Mouse (Mus musculus): Measurements from ENCODE around the gene Gm45521.

Gm45521 gene

GRCm38 (mm10) chr14:7957049-7957448 is at the start of gene Gm45521:
Gene Gm45521 (plus strand): TSS chr14:7957288.
- DNase-seq (ENCODE audit: low spot score): no peak

- DNase-seq (ENCODE audit: low spot score): no peak
Measured at GRCm38 (mm10) chr14:7909472-7909871, 47.6 kb upstream of the Gm45521 start.

GRCm38 (mm10) chr14:7913842-7914241 is 43.2 kb upstream of the Gm45521 start:
- DNase-seq (ENCODE audit: low spot score): no peak

- no peak for DNase-seq (ENCODE audit: low spot score)
Measured at GRCm38 (mm10) chr14:7914461-7914860, 42.6 kb upstream of the Gm45521 start.

GRCm38 (mm10) chr14:7918150-7918991 is 38.7 kb upstream of the Gm45521 start:
- DNase-seq (ENCODE audit: low spot score): no peak

DNA sequence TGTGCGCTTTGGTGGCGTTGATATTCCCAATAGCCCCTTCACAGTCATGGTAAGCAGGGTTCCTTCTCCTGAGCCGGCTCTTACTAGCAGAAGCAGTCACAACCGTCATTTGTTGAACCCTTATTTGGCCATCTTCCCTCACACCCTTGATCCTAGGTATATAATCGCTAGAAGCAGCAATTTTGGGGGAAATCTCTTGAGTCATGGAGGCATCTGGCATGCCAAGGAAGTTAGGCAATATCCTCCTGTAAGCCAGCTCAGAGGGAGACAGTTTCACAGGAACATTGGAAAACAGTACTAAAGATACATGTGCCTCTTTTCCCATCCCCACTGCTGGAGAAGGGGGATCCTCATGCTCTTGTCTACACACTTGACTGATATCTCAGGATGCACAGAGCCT is 37.8 kb upstream of the Gm45521 start:
- no peak for DNase-seq (ENCODE audit: low spot score)

- DNase-seq (ENCODE audit: low spot score): no peak
Measured at GRCm38 (mm10) chr14:7919921-7920320, 37.2 kb upstream of the Gm45521 start.

GRCm38 (mm10) chr14:7921459-7921858 is 35.6 kb upstream of the Gm45521 start:
- no peak for DNase-seq (ENCODE audit: low spot score)

- DNase-seq (ENCODE audit: low spot score): no peak
Measured at GRCm38 (mm10) chr14:7923635-7924034, 33.5 kb upstream of the Gm45521 start.

DNA sequence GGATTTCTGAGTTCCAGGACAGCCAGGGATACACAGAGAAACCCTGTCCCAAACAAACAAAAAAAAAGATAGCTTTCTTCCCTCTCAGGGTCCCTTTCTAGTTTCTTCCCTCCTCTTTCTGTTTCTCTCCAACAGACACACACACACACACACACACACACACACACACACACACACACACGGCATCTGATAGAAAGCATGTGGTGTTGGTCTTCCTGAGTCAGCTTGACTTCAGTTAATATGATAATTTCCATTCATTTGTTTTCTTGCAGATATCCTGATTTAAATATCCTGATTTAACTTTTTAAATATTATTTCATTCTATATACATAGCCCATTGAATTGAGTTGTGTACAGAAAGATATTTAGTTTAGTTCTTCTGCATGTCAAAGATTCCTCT is 28.7 kb upstream of the Gm45521 start:
- DNase-seq (ENCODE audit: low spot score): no peak

DNA sequence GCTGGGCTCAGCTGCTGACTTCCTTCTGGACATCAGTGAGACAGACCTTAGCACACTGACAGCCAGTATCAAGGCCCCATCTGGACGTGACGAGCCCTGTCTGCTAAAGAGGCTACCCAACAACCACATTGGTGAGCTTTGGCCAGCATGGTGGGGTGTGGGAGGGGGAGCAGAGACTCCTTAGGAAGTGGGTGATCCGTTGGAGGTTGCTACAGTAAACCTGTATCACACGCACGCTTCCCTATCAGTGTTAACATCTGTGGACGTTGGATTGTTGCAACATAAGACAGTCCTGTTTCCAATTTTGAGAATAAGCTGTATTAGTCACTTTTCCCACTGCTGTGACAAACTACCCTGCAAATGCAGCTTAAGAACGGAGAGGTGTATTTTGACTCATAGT is 28.1 kb upstream of the Gm45521 start:
- no peak for DNase-seq (ENCODE audit: low spot score)

- no peak for DNase-seq (ENCODE audit: low spot score)
Measured at GRCm38 (mm10) chr14:7932151-7932550, 24.9 kb upstream of the Gm45521 start.

- no peak for DNase-seq (ENCODE audit: low spot score)
Measured at GRCm38 (mm10) chr14:7934166-7934565, 22.9 kb upstream of the Gm45521 start.

DNA sequence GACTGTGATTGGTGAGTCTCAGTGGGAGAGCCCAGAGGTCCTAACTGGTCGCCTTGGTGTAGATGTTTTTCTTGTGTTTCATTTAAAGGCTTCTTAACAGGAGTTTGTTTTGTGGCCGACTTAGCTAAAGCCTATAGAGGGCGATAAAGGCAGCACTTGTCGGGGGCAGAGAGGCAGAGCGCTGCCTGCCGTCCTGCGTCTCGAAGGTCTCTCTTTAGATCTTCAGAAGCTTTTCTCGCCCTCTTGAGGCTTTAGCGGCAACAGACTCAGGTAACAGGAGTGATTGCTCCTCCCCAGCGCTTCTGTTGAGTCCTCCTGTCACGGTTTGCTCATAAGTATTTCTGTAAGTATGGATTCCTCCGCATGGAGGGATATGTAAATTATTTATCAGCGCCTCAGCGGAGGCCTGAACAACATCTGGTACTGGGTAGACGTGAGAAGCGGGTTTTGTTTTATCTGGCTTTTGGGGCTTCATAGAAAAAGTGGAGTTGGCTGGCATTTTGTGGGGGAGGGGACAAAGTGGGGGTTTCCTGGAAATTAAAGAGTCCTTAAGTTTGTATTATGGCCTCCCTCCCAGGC is 19.9 kb upstream of the Gm45521 start:
- no peak for DNase-seq (ENCODE audit: low spot score)

- DNase-seq (ENCODE audit: low spot score): no peak
Measured at GRCm38 (mm10) chr14:7938809-7939784, 18.0 kb upstream of the Gm45521 start.

DNA sequence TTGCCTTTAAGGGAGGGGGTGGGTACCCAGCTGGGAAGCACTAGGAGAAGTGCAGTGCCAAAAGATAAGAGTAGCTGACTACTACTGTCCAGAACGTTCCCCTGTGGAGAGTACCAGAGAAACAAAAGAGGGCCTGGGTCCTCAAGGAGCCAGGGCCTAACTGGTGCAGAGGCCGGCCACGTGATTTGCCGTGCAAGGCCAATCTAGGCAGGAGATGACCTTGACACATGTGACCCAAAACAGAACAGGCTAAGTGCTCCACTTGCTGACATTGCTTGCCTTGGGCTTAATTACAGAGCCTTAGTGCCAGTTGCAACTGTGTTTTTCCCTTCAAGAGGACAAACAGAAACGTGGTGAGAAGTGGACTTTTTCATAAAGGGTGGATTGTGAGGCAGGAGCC is 15.7 kb upstream of the Gm45521 start:
- no peak for DNase-seq (ENCODE audit: low spot score)

DNA sequence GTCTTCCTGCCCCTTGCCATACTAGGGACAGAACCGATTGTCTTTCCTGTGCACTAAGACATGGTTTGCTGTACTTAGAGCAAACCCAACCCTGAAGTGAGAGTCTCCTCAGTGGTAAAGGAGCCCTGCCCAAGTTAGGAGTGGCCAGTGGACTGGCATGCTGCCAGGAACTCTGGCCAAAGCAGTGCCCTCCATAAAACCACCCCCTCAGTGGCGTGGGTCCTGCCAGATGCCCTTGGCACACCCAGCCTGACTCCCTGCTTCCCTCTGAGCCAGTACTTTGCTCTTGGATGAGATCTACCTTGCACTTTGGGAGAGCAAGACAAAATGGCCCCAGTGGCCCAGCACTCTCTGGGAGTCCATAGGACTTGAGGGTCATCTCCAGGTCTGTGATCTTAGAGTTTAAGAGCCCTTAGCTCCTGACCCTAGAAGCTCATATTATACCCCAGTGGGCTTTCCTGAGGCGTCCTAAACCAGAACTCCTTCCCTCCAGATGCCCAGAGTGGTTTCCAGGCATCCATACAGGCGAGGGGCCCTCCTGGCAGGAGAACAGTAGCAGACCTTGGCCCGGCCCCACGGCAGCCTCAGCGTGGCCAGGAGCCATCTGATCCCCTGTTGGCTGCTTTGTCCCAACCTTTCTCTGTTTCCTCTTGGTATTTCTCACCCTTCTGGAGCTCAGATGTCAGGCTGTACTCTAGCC is 13.8 kb upstream of the Gm45521 start:
- DNase-seq (ENCODE audit: low spot score): peak; percentile 34

DNA sequence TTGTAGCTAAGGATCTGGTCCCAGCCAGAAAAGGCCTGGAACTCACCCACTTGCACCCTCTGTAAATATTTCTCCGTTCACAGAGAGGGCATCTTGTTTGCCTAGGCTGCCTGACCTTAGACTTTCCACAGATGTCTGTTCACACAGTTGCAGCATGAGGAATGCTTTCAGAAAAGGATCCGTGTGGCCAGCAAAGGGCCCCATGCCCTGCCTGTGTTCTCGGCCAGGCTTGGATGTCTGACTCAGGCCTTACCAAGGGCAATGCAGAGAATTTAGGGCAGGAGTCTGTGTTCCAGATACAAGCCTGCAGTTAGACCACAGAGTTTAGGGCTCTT is 13.3 kb upstream of the Gm45521 start:
- no peak for DNase-seq (ENCODE audit: low spot score)

DNA sequence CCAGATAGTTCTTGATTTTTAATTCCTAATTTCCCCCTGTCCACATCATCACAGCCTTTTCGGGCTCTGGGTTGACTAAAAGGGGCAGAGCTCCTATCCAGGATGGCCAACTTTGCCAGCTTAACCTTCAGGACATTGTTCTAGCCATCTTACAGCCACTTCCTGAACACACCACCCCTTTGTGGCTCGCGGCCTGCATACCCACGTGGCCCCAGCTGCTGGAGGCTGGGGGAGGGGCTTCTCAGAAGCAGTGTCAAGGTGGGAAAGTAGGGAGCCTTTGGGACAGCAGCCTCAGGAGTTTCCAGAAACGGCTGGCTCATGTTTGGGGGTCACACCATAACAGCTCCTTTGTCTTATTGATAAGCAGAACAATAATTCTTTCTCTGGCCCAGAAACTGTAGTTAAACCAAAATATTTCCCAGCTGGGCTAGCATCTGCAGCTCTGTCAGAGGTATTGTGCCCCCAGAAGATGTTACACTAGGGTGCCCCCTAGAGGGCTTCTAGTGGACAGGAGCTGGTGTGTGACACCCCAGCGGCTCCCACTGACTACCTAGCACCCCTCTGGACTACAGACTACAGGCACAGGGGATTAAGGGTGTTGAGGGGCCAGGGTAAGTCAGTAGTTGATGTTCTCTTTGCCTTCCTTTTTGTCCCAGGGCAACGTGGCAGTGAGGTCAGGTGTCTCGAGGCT is 12.6 kb upstream of the Gm45521 start:
- DNase-seq (ENCODE audit: low spot score): no peak

GRCm38 (mm10) chr14:7945261-7945660 is 11.8 kb upstream of the Gm45521 start:
- DNase-seq (ENCODE audit: low spot score): no peak

DNA sequence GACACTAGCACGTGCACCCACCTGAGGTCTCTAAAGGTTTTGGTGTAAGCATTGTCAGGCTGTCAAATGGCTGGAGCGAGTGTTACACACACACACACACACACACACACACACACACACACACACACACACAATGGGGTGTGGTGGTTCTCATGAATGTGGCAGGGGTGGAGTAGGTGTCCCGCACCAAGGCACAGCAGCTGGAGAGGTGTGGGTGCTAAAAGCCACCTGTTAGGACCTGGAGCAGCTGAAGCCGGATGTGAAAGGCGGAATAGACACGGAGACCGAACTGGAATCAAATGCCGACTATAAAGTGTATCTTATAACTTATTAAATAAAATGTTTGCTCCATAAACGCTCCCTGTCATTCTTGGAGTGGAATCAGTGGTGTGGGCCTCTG is 5.9 kb upstream of the Gm45521 start:
- DNase-seq (ENCODE audit: low spot score): no peak
